Mouse (Mus musculus) megakaryocyte, embryonic 14.5 days (primary cell): ENCODE results near the gene Ddx41.

Experiments used
- FLI1 ChIP-seq: IDR thresholded peaks from 2 replicates; pipeline ENCODE4 v1.6.1; 2012; ENCODE audit warnings: low read length, inconsistent platforms, mixed read lengths
- GATA1 ChIP-seq: IDR thresholded peaks from 3 replicates; pipeline ENCODE4 v1.6.1; 2012; ENCODE audit warnings: mixed read lengths, low read length, inconsistent platforms, borderline replicate concordance

GRCm38 (mm10) chr13:55498906-55499305, 37.6 kb downstream of the Ddx41 start:
- TF ChIP-seq GATA1 (no peak), FLI1 (no peak)
